Mouse (Mus musculus) heart, postnatal 0 days (tissue): ENCODE data around the gene Lce3f. TPM values are rescaled to one million over a fixed set of nuclear protein-coding genes. Genes with fewer than 3 reads are reported as not detected.
A peak's percentile ranks its signal among the peaks of the same experiment; 100 is the strongest.

Experiments used
- ATAC-seq: fragments of 200-750 bp; cut with Nextera tagmentation; 2 replicates; pipeline ENCODE4 v1.8.0; 2017; ENCODE audit warnings: low read depth, moderate number of reproducible peaks, moderate library complexity; ENCODE audit not compliant: insufficient read depth
- DNase-seq: peaks from one replicate; pipeline ENCODE4 v3.0.0-alpha.2; 2016; ENCODE audit warnings: low spot score
- H3K27ac ChIP-seq: fragments of 300-500 bp; sonication (generic); 2 replicates; pipeline ENCODE4 v1.5.1; 2014; ENCODE audit warnings: low read depth, mild to moderate bottlenecking
- H3K27me3 ChIP-seq: fragments of 300-500 bp; sonication (generic); 2 replicates; pipeline ENCODE4 v1.6.1; 2014; ENCODE audit warnings: low read length, mixed read lengths; ENCODE audit not compliant: control insufficient read depth, insufficient read depth
- H3K36me3 ChIP-seq: fragments of 300-500 bp; sonication (generic); replicated peaks from 2 replicates; pipeline ENCODE4 v1.6.1; 2014; ENCODE audit warnings: low read length, mixed read lengths; ENCODE audit not compliant: control insufficient read depth, insufficient read depth
- H3K4me1 ChIP-seq: fragments of 300-500 bp; sonication (generic); 2 replicates; pipeline ENCODE4 v1.6.1; 2014; ENCODE audit warnings: antibody characterized with exemption; ENCODE audit not compliant: control insufficient read depth, insufficient read depth
- H3K4me2 ChIP-seq: fragments of 300-500 bp; sonication (generic); 2 replicates; pipeline ENCODE4 v1.6.1; 2014; ENCODE audit warnings: low read depth, mild to moderate bottlenecking, low read length, moderate library complexity
- H3K4me3 ChIP-seq: fragments of 300-500 bp; sonication (generic); 2 replicates; pipeline ENCODE4 v1.5.1; 2014; ENCODE audit warnings: low read depth, low read length
- H3K9ac ChIP-seq: fragments of 300-500 bp; sonication (generic); replicated peaks from 2 replicates; pipeline ENCODE4 v1.6.1; 2014; ENCODE audit warnings: low read depth, low read length, mixed read lengths
- H3K9me3 ChIP-seq: fragments of 300-500 bp; sonication (generic); replicated peaks from 2 replicates; pipeline ENCODE4 v1.6.1; 2016; ENCODE audit warnings: low read length; ENCODE audit not compliant: control insufficient read depth
- CTCF ChIP-seq: IDR thresholded peaks from 2 replicates; pipeline ENCODE4 v1.5.1; 2016; ENCODE audit warnings: antibody characterized with exemption, control low read depth, low read depth
- EP300 ChIP-seq: IDR thresholded peaks from 2 replicates; pipeline ENCODE4 v1.6.1; 2016; ENCODE audit warnings: antibody characterized with exemption, low read depth
- whole genome bisulfite sequencing: fragments of 180-500 bp; shearing (Covaris S2); extraction: QIAGEN DNeasy Blood & Tissue Kit; methylation state at CpG from one replicate; pipeline ENCODE4 v1.1.7; 2014; 5-methylcytosine and 5-hydroxymethylcytosine counted together
- polyA plus RNA-seq: library from polyadenylated mRNA; unstranded; fragments of >200 nt; fragmentation: Nextera tagmentation; extraction: Ambion mirVana; gene quantifications from 2 replicates; pipeline ENCODE4 v1.2.1, GENCODE M21; 2015
- total RNA-seq: library from RNA; depleted of rRNA; stranded (reverse); fragments of >200 nt; gene quantifications from 2 replicates; pipeline ENCODE4 v1.2.3, GENCODE M21; 2014; ENCODE audit warnings: low replicate concordance; rRNA removed

Gene Lce3f
- total RNA-seq (not detected in 2 replicates), polyA plus RNA-seq (not detected in 2 replicates)

DNA sequence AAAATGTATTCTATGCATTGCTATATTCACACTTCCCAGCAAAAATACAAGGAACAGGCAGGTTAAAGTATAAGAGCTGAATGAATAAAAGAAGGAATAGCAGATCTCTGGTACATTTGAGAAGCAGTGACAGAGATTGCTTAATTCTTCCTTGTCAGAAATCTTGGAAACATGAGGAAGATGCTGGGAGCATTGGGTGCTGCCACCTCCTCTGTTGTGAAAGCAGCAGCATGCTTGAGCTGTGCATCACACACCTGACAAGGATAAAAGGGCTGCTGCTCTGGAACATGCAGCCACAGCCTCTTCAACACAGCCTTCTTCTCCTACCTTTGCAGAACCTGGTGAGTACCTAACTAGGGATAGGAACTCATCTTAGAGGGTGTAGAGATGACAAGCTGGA lies at the start of gene Lce3f:
Gene Lce3f, plus strand, starts transcription at position 301 of the 400 bp plus-strand sequence.
- ATAC-seq (no peak), DNase-seq (no peak)
- no peaks in the 10 kb centered on the region for H3K36me3 ChIP-seq
- H3K4me1 ChIP-seq = no peaks in the 10 kb centered on the region
- no peak within 1 kb of the TSS for H3K9ac ChIP-seq
- TF ChIP-seq EP300 = no peak
- TF ChIP-seq CTCF = no peak
- no peak within 1 kb of the TSS for H3K4me3 ChIP-seq
- no peak within 1 kb of the TSS for H3K27ac ChIP-seq
- no peaks in the 10 kb centered on the region for H3K27me3 ChIP-seq
- H3K9me3 ChIP-seq = no peaks in the 10 kb centered on the region
- H3K4me2 ChIP-seq = no peak within 1 kb of the TSS

DNA sequence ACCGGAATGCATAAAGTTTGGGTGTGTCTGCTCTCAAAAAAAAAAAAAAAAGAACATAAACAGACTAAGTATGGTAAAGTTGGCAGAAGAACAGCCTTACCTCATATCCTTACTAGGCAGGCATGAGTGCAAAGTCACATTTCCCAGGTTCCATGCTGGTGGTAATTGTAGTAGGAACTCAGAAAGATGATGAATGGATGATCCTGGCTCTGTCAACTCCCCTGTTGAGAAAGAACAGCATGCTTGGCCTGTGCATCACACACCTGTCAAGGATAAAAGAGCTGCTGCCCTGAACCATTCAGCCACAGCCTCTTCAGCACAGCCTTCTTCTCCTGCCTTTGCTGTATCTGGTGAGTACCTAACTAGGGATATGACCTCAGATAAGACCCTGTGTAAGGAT lies 47.8 kb upstream of the Lce3f start, which contains the start of gene Lce3c:
Gene Lce3c, plus strand, starts transcription at position 301 of the 400 bp plus-strand sequence.
- no peaks in the 10 kb centered on the region for H3K9me3 ChIP-seq
- no peak within 1 kb of the TSS for H3K27ac ChIP-seq
- DNase-seq (no peak), ATAC-seq (no peak)
- 57% methylated on average over 1 of the region's 1 CpGs for WGBS
- H3K4me3 ChIP-seq = no peak within 1 kb of the TSS
- H3K4me2 ChIP-seq = no peak within 1 kb of the TSS
- H3K4me1 ChIP-seq = no peaks in the 10 kb centered on the region
- H3K36me3 ChIP-seq = no peaks in the 10 kb centered on the region
- H3K9ac ChIP-seq = no peak within 1 kb of the TSS
- H3K27me3 ChIP-seq = no peaks in the 10 kb centered on the region
- TF ChIP-seq CTCF (no peak), EP300 (no peak)

DNA sequence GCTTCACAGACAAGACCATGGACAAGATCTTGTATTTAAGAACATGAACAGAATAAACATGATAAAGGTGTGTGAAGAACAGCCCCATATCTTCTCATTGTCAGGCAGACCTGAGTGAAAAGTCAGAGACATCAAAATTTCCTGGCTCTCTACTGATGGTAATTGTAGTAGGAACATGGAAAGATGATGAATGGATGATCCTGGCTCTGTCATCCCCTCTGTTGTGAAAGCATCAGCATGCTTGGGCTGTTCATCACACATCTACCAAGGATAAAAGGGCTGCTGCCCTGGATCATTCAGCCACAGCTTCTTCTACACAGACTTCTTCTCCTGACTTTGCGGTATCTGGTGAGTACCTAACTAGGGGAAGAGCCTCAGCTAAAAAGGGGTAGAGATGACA lies 34.9 kb upstream of the Lce3f start, which contains the start of gene Lce3d:
Gene Lce3d, plus strand, starts transcription at position 301 of the 400 bp plus-strand sequence.
- H3K36me3 ChIP-seq = no peaks in the 10 kb centered on the region
- no peak within 1 kb of the TSS for H3K4me3 ChIP-seq
- TF ChIP-seq EP300 (no peak), CTCF (no peak)
- H3K9ac ChIP-seq = no peak within 1 kb of the TSS
- H3K27ac ChIP-seq = no peak within 1 kb of the TSS
- H3K4me1 ChIP-seq = no peaks in the 10 kb centered on the region
- H3K9me3 ChIP-seq = no peaks in the 10 kb centered on the region
- 94% methylated on average over 1 of the region's 1 CpGs for WGBS
- no peaks in the 10 kb centered on the region for H3K27me3 ChIP-seq
- ATAC-seq = no peak
- no peak within 1 kb of the TSS for H3K4me2 ChIP-seq
- no peak for DNase-seq

DNA sequence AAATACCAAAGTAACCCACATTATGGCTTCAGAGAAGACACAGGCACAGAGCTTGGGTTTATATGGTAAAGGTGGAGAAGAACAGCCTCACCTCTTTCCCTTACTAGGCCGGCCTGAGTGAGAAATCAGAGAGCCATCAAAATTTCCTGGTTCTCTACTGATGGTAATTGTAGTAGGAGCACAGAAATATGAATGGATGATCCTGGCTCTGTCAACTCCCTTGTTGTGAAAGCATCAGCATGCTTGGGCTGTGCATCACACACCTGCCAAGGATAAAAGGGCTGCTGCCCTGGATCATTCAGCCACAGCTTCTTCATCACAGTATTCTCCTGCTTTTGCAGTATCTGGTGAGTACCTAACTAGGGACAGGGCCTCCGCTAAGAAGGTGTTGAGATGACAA lies 25.3 kb upstream of the Lce3f start, which contains the start of gene Lce3e:
Gene Lce3e, plus strand, starts transcription at position 301 of the 400 bp plus-strand sequence.
- Histone ChIP-seq H3K27ac (no peak within 1 kb of the TSS), H3K4me1 (no peaks in the 10 kb centered on the region), H3K9me3 (no peaks in the 10 kb centered on the region), H3K27me3 (no peaks in the 10 kb centered on the region), H3K36me3 (no peaks in the 10 kb centered on the region), H3K4me2 (no peak within 1 kb of the TSS), H3K4me3 (no peak within 1 kb of the TSS), H3K9ac (no peak within 1 kb of the TSS)
- DNase-seq (no peak), ATAC-seq (no peak)
- 78% methylated on average over 2 of the region's 2 CpGs for WGBS
- TF ChIP-seq CTCF (no peak), EP300 (no peak)

DNA sequence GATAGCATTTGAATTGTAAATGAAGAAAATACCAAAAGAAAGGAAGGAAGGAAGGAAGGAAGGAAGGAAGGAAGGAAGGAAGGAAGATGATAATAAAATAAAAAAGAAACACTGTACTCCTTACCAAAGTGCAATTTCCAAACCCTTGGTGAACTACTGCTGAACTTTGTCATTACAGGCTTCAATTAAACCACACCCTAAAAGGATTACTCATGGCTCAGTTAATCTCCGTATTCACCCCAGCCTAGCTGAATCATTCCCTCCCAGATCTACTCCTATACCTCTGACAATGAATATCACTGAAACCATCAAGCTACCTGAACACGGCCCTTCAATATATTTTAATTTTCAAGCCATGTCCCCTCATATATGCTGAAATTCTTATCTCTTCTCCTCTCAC lies 13.5 kb upstream of the Lce3f start:
- Histone ChIP-seq H3K4me2 (no peak overlapping the region), H3K27me3 (no peaks in the 10 kb centered on the region), H3K27ac (no peak overlapping the region), H3K36me3 (no peaks in the 10 kb centered on the region), H3K4me3 (no peak overlapping the region), H3K4me1 (no peaks in the 10 kb centered on the region), H3K9me3 (no peaks in the 10 kb centered on the region), H3K9ac (no peak overlapping the region)
- TF ChIP-seq CTCF = no peak
- no peak for TF ChIP-seq EP300
- 69% methylated on average over 2 of the region's 2 CpGs for WGBS
- DNase-seq (no peak), ATAC-seq (no peak)

DNA sequence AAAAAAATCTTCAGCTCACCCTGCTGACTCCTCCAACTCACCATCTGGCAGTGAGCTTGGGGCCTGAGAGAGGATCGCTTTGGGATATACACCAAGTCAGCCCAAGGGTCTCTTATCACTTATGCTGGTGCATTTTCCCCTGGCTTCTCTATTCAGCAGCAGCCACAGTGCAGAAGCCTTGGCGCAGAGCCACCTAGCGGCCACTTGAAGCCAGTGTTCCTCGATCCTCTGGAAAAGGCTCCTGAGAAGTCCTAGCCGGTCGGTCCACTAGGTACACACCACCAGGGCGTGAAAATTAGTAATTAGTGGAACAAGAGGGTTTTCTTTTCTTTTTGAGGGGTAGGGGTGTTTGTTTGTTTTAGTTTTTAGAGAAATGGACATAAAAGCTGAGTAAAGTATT lies 6.7 kb downstream of the Lce3f start:
- Histone ChIP-seq H3K27ac (no peak overlapping the region), H3K27me3 (no peaks in the 10 kb centered on the region), H3K36me3 (no peaks in the 10 kb centered on the region), H3K9ac (no peak overlapping the region), H3K4me3 (no peak overlapping the region), H3K4me2 (no peak overlapping the region), H3K4me1 (no peaks in the 10 kb centered on the region), H3K9me3 (no peaks in the 10 kb centered on the region)
- under 1% methylated on average over 7 of the region's 7 CpGs for WGBS
- DNase-seq (peak; percentile 65), ATAC-seq (peak; percentile 49; the same call in 1 of the 2 replicates)
- no peak for TF ChIP-seq EP300
- TF ChIP-seq CTCF = peak; percentile 77
